Mouse (Mus musculus) liver, embryonic 14.5 days (tissue): ENCODE measurements around the gene Gtf2b.

Experiments used
- CTCF ChIP-seq: IDR thresholded peaks from 2 replicates; pipeline ENCODE4 v1.5.1; 2016; ENCODE audit warnings: antibody characterized with exemption, low read depth, control low read depth
- EP300 ChIP-seq: IDR thresholded peaks from 2 replicates; pipeline ENCODE4 v1.6.1; 2016; ENCODE audit warnings: antibody characterized with exemption, low read depth

DNA sequence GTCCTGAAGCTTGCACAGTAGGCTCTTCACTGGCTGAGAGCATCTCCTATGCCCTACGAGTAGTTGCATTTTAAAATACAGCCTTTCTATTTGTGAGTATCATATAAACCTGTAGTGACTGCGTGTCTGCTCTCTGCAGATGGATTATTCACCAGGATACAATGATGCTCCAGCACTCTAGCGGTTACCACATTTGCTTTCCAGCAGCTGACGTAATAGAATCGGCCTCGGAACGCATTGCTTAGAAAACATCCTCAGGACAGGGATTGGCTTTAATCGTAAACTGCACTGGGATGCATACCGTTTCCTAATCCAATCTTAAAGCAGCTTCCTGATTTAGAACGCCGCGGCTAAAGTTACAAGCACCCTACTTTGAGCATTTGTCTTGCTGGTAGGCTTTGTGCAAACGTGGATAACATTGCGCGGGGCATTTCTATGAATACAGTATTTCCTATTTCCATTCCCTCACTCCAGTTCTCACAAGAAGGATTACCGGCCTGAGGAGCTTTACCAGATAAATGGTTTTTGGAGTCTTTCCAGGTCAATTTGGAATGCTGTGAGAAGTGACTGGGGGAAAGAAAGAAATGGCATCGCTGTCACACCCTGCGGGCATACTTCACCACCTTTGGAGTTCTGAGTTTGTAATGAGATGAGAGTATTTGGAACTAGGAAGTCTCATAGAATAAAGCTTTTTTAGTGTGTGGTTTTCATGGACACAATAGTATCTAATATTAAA is 9.5 kb upstream of the Gtf2b start:
- TF ChIP-seq CTCF: no peak
- TF ChIP-seq EP300: no peak
